Mouse (Mus musculus) E14TG2a.4 (cell line): ENCODE measurements around the gene Mrpl49.

Experiments
- CTCF ChIP-seq: conservative IDR thresholded peaks from 2 replicates; pipeline ENCODE4 v1.5.1; 2014; ENCODE audit warnings: low read length
- NANOG ChIP-seq: IDR thresholded peaks from 2 replicates; pipeline ENCODE4 v1.6.1; 2014; ENCODE audit warnings: borderline replicate concordance, low read length, mixed read lengths
- POU5F1 ChIP-seq: IDR thresholded peaks from 2 replicates; pipeline ENCODE4 v1.6.1; 2014; ENCODE audit warnings: low read length, borderline replicate concordance

DNA sequence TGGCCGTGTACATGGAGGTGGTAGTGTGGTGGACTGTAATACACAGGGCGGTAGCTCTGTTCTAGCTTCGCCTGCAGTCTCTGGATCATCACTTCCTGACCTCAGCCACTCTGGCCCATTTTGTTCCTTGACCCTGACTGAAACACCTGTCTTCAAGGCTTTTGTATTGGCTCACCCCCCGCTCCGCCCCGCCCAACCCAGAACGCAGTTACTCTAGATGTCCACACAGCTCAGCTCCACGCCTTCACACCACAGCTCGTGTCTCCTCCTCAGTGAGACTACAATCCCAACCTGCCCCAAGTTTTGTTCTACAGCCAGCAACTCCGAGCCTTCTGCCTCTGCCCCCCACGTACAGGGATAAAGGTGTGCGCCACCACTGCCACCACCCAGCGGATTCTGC lies 31.3 kb upstream of the Mrpl49 start:
- TF ChIP-seq CTCF (no peak), NANOG (no peak), POU5F1 (no peak)
